Mouse (Mus musculus): ENCODE measurements around the gene Tsc22d4.
"Not testable (repeated sequence)": the region's sequence is repeated elsewhere in the genome, so short reads cannot be mapped to it uniquely, and the experiment has no call there.

Tsc22d4 gene

GRCm38 (mm10) chr5:137741023-137741931, 4.3 kb upstream of the Tsc22d4 start, which contains the start of gene Nyap1:
TSS of gene Nyap1 (minus strand) at chr5:137741607.
- DNase-seq (ENCODE audit: low spot score) = peak; percentile 78

DNA sequence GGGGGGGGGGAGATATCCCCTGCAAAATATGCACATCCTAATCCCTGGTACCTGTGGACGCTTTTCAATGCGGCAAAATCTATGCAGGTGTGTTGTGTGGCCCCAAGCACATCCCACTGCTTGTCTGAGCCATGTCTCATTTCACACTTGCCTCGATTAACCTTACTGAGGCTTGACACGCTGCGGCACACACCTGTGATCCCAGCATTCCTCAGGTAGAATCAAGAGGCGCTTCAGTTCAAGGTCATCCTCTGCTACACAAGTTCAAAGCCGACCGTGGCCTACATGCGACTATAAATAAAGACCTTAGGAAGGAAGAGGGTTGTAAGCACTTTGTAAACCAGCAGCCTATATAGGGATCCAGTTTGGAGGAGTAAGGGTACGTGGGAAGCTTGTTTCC, 3.5 kb upstream of the Tsc22d4 start:
- no peak for DNase-seq (ENCODE audit: low spot score)

- DNase-seq (ENCODE audit: low spot score) = no peak
Measured at GRCm38 (mm10) chr5:137742836-137743235, 2.7 kb upstream of the Tsc22d4 start.

DNA sequence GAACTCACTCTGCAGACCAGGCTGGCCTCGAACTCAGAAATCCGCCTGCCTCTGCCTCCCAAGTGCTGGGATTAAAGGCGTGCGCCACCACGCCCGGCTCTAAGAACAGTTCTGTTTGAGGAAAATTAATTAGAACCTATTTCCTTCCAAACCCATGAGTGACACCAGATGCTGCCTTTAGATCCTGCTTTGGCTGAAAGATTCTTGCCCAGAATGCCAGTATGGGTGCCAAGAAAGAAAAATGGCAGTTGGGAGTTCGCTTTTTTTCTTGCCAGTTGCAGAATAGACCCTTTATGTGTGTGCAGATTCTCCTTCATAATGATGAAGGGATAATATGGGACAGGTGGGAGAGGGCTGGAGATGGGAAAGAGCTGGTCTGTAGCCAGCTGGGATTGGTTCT, 1.3 kb upstream of the Tsc22d4 start:
- no peak for DNase-seq (ENCODE audit: low spot score)

GRCm38 (mm10) chr5:137746282-137746850, 836 bp downstream of the Tsc22d4 start:
- peak; percentile 80 for DNase-seq (ENCODE audit: low spot score)

DNA sequence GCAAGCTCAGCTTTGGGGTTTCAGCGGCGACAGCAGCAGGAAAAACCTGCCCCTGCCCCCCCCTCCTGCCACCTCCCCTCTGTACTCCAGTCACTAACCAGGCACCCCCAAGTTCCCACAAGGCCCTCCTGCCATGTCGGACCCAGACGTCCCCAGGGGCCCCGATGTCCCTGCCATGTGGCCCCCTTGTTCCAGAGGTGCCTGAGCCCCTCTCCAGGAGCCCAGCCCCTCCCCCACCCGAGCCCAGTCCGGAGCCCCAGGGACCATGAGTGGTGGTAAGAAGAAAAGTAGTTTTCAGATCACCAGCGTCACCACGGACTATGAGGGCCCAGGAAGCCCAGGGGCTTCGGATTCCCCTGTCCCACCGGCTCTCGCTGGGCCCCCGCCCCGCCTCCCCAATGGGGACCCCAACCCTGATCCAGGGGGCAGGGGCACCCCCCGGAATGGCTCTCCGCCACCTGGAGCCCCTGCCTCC, 1.4 kb downstream of the Tsc22d4 start:
- DNase-seq (ENCODE audit: low spot score) = peak; percentile 26

DNA sequence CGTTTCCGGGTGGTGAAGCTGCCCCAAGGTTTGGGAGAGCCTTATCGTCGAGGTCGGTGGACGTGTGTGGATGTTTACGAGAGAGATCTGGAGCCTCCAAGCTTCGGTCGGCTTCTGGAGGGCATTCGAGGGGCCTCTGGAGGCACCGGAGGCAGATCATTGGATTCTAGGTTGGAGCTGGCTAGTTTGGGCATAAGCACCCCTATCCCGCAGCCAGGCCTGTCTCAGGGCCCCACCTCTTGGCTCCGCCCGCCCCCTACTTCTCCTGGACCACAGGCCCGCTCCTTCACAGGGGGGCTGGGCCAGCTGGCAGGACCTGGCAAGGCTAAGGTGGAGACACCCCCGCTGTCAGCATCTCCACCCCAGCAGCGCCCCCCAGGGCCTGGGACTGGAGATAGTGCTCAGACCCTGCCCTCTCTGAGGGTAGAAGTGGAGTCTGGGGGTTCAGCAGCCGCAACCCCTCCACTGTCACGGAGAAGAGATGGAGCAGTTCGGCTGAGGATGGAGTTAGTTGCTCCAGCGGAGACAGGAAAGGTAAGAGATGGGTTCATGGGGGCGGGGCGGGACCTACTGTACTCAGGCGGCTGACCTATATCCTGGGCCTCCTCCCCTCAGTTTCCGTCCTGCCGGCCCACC, 1.9 kb downstream of the Tsc22d4 start:
- peak; percentile 53 for DNase-seq (ENCODE audit: low spot score)

DNA sequence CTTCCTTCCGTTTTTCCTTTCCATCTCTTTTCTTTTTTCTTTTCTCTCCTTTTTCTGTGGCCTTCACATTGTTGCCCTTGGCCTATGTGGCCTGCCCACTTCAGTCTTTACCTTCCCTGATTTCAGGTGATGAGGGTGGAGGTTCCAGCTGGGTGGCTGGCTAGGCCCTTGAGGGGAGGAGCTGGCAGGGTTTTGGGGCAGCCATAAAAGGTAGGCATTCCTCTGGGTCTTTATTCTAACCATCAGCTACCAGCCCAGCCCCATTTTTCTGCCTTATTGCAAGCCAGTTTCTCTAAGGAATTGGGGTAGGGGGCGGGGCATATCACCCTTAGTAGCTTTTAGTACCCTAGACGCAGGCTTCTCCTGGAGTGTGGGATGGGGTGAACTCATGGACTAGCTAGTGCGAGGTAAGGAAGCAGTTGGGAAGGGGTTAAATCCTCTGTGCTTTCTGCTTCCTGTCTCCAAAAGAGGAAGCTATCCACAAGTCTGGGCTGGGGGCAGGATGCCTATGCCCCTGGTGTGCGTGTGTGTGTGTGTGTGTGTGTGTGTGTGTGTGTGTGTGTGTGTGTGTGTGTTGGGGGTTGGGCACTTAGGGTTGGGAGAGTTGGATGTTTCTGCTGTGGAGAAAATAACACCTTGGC, 2.7 kb downstream of the Tsc22d4 start:
- no peak for DNase-seq (ENCODE audit: low spot score)

DNA sequence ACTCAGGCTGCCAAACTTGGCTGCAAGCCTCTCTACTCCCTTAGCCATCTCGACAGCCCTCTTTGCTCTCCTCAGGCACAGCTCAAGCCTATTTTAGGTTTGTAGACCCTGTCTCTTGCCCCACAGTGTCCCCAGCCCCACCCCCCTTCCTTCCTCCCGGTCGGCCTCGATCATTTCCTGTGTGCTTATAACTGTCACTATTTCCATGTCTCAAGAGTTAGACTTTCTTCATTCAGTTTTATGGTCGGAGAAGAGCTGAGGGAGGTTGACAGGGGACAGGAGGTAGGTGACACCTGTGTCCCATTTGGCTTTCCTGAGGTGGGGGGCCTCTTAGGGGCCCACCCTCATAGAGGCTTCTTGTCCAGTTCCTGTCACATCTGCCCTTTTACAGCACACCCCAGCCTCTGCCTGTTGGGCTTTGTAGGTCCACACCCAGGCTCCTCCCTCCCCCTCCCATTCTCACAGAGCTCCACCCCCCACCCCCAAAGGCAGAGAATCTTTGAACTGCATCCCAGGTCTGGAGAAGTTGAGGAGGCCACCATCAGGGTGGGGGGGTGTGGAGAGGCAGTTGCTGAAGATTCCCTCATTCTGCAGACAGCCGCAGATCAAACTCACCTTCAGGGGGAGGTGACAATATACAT, 3.8 kb downstream of the Tsc22d4 start:
- DNase-seq (ENCODE audit: low spot score) = no peak

GRCm38 (mm10) chr5:137750212-137750611, 4.7 kb downstream of the Tsc22d4 start:
- DNase-seq (ENCODE audit: low spot score) = not testable (repeated sequence)

DNA sequence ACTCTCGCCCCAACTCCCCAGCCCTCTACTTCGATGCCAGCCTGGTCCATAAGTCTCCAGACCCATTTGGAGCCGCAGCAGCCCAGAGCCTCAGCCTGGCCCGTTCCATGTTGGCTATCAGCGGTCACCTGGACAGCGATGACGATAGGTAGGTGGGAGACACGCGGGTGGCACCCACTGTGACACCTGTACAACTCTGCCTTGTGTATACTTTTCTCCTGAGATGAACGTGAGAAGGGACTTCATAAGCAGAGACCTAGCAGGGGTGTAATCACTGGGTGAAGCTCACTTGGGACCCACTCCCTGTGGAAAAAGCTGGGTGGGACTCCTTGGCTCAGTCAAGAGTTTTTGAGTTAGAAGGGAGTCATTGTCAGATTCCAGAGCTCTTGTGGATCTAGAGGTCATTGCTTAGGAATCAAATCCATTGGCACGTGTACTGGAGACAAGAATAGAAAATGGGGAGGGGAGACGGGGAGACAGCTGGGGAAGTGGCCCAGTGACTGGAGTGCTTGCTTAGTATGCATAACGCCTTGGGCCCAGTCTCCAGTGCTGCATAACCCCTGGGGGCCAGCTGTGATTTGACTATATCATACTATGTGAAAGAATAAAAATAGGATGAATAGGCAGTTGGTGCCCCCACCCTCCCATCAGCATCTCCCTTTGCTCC, 5.8 kb downstream of the Tsc22d4 start:
- DNase-seq (ENCODE audit: low spot score) = no peak

DNA sequence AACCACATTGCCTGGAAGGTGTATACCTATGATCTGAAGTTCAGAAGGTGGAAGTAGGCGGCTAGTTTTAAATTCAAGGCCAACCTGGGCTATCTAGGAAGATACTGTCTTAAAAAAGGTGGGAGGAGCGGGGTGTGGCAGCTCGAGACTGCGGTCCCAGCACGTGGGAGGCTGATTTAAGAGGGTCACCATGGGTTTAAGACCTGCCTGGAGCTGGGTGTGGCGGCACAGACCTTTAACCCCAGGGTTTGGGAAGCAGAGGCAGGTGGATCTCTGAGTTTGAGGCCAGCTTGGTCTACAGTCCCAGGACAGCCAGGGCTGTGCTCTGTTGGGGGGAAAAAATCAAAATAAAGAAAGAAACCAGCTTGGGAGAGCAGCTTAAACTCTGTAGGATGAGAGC, 6.5 kb downstream of the Tsc22d4 start:
- DNase-seq (ENCODE audit: low spot score) = no peak

- DNase-seq (ENCODE audit: low spot score) = no peak
Measured at GRCm38 (mm10) chr5:137753111-137753832, 7.7 kb downstream of the Tsc22d4 start.

DNA sequence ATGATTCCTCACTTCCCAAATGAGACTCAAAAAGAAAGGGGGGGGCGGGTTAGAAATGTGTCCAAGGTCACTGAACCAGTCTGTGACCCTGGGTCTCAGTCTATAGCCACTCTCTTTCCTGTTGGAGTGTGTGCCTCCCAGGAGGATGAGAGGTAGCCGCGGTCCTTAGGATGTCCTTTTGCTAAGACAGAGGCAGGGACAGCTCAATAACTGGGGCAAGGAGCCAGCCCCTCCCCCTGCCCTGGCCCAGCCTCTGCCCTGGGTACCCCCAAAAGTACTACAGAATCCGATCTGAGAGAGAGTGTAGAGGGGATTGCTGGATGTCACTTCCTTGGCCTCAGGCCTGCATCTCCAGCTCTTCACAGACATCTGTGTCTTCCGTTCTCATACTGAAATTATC, 9.9 kb downstream of the Tsc22d4 start:
- DNase-seq (ENCODE audit: low spot score) = no peak

GRCm38 (mm10) chr5:137756106-137756505, 10.6 kb downstream of the Tsc22d4 start:
- DNase-seq (ENCODE audit: low spot score) = no peak

GRCm38 (mm10) chr5:137756882-137757661, 11.5 kb downstream of the Tsc22d4 start:
- peak; percentile 89 for DNase-seq (ENCODE audit: low spot score)

GRCm38 (mm10) chr5:137757887-137758286, 12.4 kb downstream of the Tsc22d4 start:
- DNase-seq (ENCODE audit: low spot score) = no peak

- no peak for DNase-seq (ENCODE audit: low spot score)
Measured at GRCm38 (mm10) chr5:137758921-137759534, 13.5 kb downstream of the Tsc22d4 start.

DNA sequence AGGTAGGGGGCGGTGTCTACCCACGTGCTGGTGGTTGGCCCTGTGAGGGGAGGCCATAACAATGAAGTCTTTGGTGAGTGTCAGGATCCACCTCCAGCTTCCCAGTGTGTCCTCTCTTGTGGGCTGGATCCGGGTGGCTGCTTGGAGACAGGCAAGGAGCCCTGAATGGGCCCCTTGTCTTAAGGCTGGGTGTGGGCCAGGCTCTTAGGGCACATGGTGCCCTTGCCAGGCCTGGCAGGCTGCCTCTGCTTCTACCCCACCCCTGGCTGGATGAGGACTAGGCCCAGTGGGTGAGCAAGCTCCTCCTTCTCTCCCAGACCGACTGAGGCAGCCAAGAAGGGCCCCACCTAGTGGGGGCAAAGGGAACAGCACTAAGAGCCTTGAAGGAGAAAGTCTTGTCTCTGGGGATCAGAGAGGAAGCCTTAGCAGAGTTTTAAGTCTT, 14.5 kb downstream of the Tsc22d4 start:
- peak; percentile 85 for DNase-seq (ENCODE audit: low spot score)

Measured in urinary bladder, postnatal 14 days (tissue).